Mouse (Mus musculus) lung, postnatal 0 days (tissue): ENCODE measurements around the gene Ppfia3.

Experiments used
- CTCF ChIP-seq: IDR thresholded peaks from 2 replicates; pipeline ENCODE4 v1.5.1; 2016; ENCODE audit warnings: antibody characterized with exemption, mild to moderate bottlenecking
- EP300 ChIP-seq: IDR thresholded peaks from 2 replicates; pipeline ENCODE4 v1.6.1; 2016; ENCODE audit warnings: antibody characterized with exemption, mild to moderate bottlenecking, control low read depth

DNA sequence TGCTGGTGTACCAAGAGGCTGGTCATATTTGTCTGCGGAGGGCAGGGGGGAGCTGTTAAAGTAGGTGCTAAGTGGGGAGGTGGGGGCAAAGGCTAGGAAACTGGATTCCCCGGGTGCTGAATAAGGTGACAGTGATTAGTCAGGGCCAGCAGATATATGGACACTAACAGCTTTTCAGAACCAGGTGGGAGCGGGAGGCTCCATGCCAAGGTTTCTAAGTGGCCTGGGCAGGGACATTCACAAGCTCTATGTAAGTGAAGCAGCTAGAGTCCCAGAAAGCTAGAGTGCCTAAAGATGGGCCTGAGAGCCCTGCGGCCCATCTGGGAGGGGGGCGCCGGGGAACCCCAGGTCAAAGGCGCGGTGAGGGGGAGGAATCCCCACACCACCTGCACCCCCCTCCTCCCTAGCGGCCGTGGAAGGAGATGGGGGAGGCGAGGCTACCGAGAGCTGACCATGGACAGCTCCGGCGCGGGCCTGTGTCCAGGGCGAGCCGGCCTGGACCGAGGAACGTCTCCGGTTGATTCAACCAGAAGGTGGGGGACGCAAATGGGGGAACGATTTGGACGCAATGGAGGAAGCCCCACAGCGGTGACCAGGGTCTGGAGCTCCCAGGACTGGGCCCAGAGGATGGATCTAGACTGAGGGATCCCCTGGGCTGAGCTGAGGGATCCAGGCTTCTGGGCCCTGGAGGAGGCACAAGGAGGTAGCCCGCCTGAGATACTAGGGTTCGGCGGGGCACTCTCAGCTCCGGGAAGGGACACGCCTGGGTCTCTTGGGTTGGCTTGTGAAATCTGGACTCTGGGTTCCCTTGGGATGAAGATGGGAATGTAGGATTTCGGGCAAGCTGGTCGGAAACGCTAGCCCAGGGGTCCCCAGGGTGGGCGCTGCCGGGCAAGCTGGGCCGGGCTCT is 822 bp downstream of the Ppfia3 start:
- no peak for TF ChIP-seq EP300
- TF ChIP-seq CTCF: peak; percentile 31; the same call in 1 of the 2 replicates
